Mouse (Mus musculus) thymus, adult 18-20 months (tissue): ENCODE measurements around the gene Zbtb9.
A peak's percentile ranks its signal among the peaks of the same experiment; 100 is the strongest.

Experiments used
- DNase-seq, 2 experiments: peaks; one replicate each; pipeline ENCODE4 v3.0.0; 2022; ENCODE audit warnings: mixed read lengths in 2 of 2

Gene Zbtb9

DNA sequence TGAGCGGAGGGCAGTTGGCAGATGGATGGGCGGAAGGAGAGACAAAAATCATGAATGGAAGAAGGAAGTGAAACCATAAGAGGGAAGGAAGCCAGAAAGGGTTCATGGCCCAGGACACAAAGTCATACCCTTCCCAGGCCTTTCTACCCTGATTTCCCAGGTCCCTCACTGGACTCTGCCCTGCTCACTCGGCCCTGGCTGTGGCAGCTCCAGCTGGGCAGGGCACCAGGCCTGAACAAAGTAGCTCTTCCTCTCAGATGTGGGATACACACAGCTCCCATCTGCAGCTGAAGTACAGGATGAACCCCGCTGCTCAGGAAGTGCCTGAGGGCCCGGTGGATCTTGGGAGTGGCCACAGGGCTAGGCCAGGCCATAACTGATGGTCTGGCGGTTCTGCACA, 69.9 kb downstream of the Zbtb9 start:
- no peak for DNase-seq

DNA sequence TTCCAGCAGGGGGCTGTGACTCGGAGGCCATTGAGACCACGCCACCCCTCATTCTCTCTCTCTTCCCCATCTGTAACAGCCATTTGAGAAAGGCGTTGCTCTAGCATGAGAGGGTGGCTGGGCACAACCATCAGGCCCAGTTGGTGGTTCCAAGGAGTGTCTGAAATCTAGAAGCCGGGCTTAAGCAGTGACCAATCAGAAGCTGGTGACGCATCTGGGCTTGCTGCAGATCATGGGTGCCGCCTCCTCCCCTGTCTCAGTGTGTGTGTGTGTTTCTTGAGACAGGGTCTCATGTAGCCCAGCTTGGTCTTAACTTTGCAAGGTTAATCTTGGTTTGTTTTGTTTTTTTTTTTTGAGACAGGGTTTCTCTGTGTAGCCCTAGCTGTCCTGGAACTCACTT, 72.2 kb downstream of the Zbtb9 start:
- DNase-seq: no peak

DNA sequence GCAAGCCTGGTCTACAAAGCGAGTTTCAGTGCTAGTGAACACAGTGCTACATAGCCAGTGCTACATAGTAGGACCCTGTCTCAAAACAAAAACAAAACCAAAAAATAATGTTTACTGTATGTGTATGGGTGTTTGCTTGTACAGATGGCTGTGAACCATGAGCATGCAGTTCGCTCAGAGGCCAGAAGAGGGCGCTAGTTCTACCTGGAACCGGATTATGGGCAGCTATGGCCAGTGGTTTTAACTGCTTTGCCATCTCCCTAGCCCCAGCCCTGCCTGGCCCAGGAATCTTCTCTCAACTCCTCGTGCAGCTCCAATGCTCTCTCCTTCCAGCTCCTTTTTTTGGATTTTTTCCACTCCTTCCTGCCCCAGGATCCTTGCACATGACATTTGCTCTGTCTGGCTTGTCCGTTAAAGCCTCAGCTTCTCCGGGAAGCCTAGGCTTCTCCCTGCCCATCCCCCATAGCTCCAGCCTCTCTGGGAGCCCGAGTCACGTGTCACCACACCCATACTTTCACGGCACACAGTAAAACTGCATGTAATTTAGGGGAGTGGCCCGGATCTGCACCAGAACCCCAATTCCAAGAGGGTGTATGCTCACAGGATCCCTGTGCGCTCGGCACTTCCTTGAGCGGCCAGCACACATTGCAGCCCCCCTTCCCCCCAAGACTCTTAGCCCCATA, 74.9 kb downstream of the Zbtb9 start:
- DNase-seq: no peak

DNA sequence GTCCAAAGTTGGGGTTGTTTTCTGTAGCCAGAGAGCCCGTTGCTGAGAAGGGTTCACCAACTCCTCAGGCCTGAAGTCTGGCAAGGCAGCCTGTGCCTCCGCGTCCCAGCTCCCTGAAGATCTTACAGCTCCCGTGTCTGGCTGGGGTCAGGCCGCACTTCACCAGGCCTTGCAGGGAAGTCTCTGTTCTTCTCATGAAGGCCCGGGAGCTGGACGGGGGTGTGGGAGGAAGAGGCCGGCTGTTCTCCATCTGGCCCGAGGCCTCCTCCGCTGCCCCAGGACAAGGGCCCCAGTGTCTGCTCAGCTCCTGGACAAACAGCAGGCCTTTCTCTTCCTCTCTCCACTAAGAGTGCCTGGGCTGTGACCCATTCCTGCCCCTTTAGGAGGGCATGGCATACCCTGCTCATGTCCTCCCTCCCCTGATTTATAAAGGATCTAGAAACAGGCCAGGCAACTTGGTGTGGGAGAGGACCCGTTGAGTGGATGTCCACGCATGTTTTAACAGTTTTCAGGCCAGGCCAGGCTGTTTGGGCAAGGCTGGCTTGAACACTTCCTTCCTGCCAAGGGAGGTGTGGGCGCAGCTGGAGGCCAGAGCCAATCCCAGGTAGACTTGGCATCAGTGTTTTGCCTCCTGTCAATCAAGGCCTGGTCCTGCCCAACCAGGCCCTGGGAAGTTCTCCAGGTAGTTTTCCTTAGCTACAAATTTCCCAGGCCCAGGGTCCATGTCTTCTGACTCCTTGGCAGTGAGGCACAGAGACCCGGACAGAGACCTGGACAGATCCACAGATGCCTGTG, 75.7 kb downstream of the Zbtb9 start:
- DNase-seq: no peak

DNA sequence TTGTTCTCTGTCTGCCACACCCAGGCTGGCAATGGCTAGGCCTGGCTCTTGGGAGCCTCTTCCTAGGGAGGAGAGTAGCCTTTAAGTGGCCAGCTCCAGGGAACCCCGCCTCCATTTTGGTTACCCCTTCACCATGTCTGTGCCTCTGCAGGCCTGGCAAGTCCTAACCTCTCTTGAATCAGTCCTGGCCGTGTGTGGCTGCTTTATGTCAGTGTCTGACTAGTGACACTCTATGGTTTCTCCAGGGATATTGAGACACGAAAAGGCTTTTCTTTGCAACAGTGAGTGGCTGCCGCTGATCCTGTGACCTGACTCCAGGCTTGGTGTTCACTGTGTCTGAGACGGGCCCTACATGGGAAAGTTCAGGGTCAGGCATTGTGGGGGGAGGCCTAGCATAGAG, 77.9 kb downstream of the Zbtb9 start:
- DNase-seq: no peak

DNA sequence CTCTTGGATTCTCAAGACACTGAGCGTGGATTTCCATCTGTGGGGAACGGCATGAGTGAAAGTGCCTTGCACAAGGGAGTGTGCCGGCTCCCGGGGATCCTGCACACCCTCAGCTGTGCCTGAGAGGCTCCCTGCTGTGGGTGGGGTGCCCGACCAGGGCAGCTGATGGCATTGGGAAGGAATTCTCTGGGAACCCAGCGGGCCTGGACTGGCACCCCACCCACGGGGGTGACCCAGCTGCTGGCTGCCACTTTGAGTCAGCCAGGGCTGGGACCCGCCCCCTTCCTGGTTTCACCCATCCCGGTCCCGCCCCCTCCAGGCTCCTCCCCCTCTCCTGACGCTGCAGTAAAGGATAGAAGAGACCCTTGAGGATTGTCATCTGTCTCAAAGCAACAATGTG, 78.5 kb downstream of the Zbtb9 start:
- DNase-seq: peak; percentile 48 to 49

DNA sequence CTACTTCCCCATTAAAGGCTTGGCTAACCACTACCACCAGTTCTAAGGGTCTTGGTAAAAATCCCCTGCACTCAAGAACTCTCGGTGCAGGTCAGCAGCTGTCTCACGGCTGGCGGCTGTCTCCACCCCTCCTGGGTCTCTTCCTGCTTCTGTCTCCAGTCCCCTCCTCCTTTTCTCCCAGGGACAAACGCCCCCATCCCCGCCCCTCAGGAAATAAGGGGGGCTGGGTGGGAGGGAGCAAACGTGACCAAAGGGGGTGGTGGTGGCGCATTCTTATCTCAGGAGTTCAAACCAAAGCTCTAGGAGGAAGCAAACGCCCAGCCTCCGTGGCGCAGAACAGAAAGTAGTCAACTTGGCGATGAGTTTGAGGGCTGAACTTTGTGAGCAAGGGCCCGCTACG, 83.2 kb downstream of the Zbtb9 start:
- DNase-seq: peak; percentile 74 to 83

DNA sequence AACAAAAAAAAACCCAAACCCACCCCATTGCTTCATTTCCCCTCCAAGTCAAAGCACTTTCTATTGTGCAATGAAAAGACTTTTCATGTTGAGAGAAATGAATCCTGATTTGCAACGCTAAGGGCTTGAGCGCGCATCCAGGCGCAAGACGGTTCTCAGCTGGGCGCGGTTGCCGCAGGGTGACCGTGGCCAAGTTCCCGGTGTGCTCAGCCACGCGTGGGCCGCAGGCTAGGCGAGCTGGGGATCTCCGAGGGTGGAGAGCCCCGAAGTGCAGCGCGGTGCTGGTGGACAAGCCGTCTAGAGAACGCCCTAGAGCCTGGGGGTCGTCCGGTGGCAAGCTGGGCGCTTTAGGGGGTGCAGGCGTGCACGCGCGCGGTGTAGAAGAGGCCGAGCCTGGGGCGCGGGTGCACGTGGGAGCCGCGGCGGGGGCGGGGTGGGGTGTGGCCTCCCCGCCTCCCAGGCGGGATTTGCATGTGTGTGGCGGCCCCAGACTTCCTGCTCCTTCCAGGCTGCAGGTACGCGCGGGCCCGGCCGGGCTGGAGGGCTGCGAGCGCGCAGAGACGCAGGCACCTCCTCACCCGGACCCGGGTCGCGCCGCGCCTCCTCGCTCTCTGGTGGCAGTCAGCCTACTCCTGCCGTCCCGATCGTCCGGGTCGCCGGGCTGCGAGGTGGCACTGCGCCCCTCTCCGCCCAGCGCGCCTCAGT, 84.0 kb downstream of the Zbtb9 start, which contains the start of gene Itpr3:
Gene Itpr3 (plus strand): TSS at position 493 of the 705 bp plus-strand sequence.
- peak; percentile 86 to 87 for DNase-seq

DNA sequence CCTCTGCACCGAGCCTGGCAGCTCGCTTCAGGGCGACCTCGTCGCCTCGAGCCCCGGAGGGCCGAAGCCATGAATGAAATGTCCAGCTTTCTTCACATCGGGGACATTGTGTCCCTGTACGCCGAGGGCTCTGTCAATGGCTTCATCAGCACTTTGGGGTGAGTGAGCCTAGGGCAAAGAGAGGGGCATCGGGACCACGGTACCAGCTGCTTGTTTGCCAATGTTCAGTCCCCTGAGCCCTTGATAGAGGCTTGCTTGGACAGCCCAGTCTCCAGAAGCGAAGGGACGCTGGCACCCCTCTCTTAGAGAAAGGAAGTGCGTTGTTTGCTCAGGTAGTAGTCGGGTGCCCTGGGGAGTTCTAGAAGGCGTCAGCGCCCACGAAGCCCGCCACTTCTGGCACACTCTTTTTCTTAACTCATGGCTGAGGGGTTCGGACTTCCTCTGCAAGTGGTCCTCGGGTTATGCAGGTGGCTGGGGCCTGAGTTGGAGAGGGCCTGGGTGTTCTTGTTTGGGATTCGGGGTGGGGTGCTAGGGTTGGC, 84.6 kb downstream of the Zbtb9 start:
- DNase-seq: peak in 1 of 2 experiments; percentile 30
